Mouse (Mus musculus): ENCODE data around the gene Pde11a. TPM values are rescaled to one million over a fixed set of nuclear protein-coding genes. Genes with fewer than 3 reads are reported as not detected.

Pde11a gene
- polyA plus RNA-seq (2014; fragmentation: Nextera tagmentation; extraction: Ambion mirVana) = 0.12 and 0.40 TPM in 2 replicates

DNA sequence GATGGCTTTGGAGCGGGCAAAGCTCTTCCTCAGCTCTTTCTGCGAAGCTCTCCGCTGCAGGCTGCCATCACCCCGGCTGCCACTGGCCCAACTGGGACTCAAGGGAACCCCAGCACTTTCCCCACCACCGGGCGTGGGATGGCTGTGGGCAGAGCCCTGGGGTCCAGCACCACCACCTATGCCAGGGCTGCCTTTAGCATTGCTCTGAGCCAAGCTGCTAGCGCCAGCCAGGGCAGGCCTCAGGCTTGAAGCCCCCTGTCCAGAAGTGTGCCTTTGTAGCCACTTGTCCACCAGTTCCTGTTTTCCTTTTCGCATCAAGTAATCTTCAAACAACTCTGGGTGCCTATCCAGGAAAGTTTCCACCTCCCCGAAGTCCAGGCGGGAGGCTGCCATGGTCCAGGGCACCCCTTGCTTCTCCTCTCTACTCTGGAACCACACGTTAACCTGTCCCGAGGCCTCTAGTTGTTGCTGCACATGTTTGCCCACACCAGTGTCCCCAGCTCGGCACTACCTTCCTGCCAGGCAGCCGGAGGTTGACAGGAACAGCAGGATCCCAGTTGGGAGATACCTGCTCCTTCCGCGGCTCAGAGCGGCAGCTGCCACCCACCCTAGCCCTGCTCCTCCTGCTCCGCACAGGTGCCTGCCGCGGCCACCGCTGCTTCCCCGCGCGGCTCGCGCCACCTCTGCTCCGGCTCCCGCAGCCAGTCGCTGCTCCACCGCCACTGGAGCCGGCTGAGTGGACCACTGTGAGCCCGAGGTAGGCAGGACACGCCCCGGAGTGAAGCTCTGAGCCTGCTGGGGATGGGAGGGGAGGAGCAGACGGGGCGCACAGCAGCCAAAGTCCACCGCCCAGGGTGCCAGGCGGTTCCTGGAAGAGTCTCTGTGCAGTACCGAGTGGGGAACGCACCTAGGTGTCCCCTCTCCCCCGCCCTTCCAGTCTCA is at the start of gene Pde11a:
Gene Pde11a (minus strand): TSS at position 560 of the 942 bp plus-strand sequence.
- peak; percentile 50 for DNase-seq (ENCODE audit: low spot score)
- peak; percentile 71 for ATAC-seq (replicated peaks; ENCODE audit: low FRiP score)
- H3K36me3 ChIP-seq (ENCODE audit: control insufficient read depth, insufficient read depth, low read length) = no peaks in the 10 kb centered on the region
- peaks cover 18% of the 10 kb centered on the region for H3K27me3 ChIP-seq (replicated peaks; ENCODE audit: control insufficient read depth, insufficient read depth, low read length)
- no peaks in the 10 kb centered on the region for H3K4me1 ChIP-seq (replicated peaks; ENCODE audit: control insufficient read depth, insufficient read depth, low read length)
- no peaks in the 10 kb centered on the region for H3K9me3 ChIP-seq (ENCODE audit: control insufficient read depth, low read length)
- H3K27ac ChIP-seq (ENCODE audit: low read depth, low read length) = no peak within 1 kb of the TSS
- peak within 1 kb of the TSS; percentile 50 for H3K4me3 ChIP-seq (ENCODE audit: low read depth, low read length)
- peak within 1 kb of the TSS; percentile 70 for H3K4me2 ChIP-seq
- H3K9ac ChIP-seq (ENCODE audit: low read depth, low read length) = no peak within 1 kb of the TSS
- 17% methylated on average over 41 of the region's 41 CpGs for WGBS

DNA sequence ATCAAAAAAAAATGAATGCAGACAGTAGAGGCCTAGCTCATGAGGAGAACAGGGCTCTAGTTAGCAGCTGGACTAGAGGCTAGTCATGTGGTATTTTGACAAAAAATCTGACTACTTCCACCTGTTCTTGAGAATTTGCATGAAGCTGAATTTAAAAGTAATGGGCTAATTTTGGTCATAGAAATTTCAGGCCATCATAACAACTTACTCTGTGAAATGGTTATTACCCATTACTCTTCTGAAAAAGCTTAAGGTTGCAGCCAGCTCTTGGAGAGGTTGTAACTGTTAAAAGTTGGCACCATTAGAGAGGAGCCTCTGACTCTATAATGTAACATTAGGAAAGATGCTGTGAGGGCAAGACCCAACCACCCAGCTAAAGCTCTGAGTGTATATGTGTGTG is 48.0 kb upstream of the Pde11a start:
- Histone ChIP-seq H3K36me3 (ENCODE audit: control insufficient read depth, insufficient read depth, low read length) (peaks cover 6% of the 10 kb centered on the region; the same call in 1 of the 2 replicates), H3K4me3 (ENCODE audit: low read depth, low read length) (no peak overlapping the region), H3K27me3 (replicated peaks; ENCODE audit: control insufficient read depth, insufficient read depth, low read length) (no peaks in the 10 kb centered on the region), H3K4me1 (replicated peaks; ENCODE audit: control insufficient read depth, insufficient read depth, low read length) (no peaks in the 10 kb centered on the region), H3K9ac (ENCODE audit: low read depth, low read length) (no peak overlapping the region), H3K9me3 (ENCODE audit: control insufficient read depth, low read length) (no peaks in the 10 kb centered on the region), H3K27ac (ENCODE audit: low read depth, low read length) (no peak overlapping the region), H3K4me2 (no peak overlapping the region)
- DNase-seq (ENCODE audit: low spot score) = no peak
- ATAC-seq (replicated peaks; ENCODE audit: low FRiP score) = no peak

DNA sequence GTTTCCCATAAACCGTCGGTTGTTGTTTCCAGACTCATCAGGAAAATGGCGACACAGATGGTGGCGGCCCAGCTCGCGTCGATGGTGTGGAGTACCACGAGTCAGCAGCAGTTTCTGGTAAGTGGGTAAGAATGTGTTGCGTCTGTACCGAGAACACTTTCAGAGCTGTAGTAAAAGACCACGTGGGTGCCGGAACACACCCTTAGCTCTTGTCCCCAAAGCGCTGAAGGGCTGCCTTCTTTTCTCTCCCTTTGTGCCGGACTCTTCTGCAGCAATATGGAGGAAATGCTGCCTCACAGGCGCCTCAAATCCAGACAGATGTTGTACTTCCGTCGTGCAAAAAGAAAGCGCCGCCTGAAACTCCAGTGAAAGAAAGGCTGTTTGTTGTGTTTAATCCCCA is 40.1 kb upstream of the Pde11a start:
- peaks cover 27% of the 10 kb centered on the region for H3K36me3 ChIP-seq (ENCODE audit: control insufficient read depth, insufficient read depth, low read length)
- no peak overlapping the region for H3K4me3 ChIP-seq (ENCODE audit: low read depth, low read length)
- no peak overlapping the region for H3K27ac ChIP-seq (ENCODE audit: low read depth, low read length)
- no peaks in the 10 kb centered on the region for H3K4me1 ChIP-seq (replicated peaks; ENCODE audit: control insufficient read depth, insufficient read depth, low read length)
- no peak overlapping the region for H3K9ac ChIP-seq (ENCODE audit: low read depth, low read length)
- 95% methylated on average over 19 of the region's 19 CpGs for WGBS
- H3K27me3 ChIP-seq (replicated peaks; ENCODE audit: control insufficient read depth, insufficient read depth, low read length) = no peaks in the 10 kb centered on the region
- H3K4me2 ChIP-seq = no peak overlapping the region
- H3K9me3 ChIP-seq (ENCODE audit: control insufficient read depth, low read length) = no peaks in the 10 kb centered on the region
- no peak for ATAC-seq (replicated peaks; ENCODE audit: low FRiP score)
- DNase-seq (ENCODE audit: low spot score) = no peak

DNA sequence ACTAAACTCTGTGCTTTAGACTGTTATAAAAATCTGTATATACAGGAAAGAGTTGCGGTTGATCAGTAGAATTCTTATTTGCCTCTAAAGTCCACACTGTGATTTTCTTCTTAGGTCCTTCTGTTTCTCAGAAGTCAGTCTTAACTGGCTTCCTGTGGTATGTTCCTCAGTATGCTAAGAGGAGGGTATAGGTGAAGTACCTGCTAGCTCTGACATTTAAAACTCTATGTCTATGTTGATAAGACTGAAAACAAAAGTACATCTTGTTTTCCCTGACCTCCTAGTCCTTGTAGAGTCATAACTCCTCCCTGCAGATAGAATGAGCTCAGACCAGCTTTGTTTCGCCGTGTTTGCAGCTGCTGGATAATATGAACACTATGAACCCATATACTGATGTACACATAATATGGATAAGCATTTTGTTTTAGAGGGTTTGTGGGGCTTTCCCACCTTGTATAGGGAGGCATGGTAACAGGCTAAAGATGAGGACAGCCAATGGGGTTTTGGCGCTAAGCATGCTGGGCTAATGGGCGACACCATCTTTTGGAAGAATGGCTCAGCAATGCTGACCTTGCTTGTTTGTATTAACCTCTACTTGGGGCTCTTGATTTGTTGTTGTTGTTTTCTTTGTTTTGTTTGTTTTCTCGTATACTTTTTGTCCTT is 36.1 kb upstream of the Pde11a start:
- Histone ChIP-seq H3K4me1 (replicated peaks; ENCODE audit: control insufficient read depth, insufficient read depth, low read length) (peaks cover 12% of the 10 kb centered on the region; the same call in 1 of the 2 replicates), H3K4me3 (ENCODE audit: low read depth, low read length) (no peak overlapping the region), H3K27me3 (replicated peaks; ENCODE audit: control insufficient read depth, insufficient read depth, low read length) (no peaks in the 10 kb centered on the region), H3K9me3 (ENCODE audit: control insufficient read depth, low read length) (no peaks in the 10 kb centered on the region), H3K27ac (ENCODE audit: low read depth, low read length) (no peak overlapping the region), H3K4me2 (no peak overlapping the region), H3K9ac (ENCODE audit: low read depth, low read length) (no peak overlapping the region), H3K36me3 (ENCODE audit: control insufficient read depth, insufficient read depth, low read length) (peaks cover 18% of the 10 kb centered on the region)
- no peak for ATAC-seq (replicated peaks; ENCODE audit: low FRiP score)
- DNase-seq (ENCODE audit: low spot score) = no peak
- WGBS = 91% methylated on average over 6 of the region's 6 CpGs

DNA sequence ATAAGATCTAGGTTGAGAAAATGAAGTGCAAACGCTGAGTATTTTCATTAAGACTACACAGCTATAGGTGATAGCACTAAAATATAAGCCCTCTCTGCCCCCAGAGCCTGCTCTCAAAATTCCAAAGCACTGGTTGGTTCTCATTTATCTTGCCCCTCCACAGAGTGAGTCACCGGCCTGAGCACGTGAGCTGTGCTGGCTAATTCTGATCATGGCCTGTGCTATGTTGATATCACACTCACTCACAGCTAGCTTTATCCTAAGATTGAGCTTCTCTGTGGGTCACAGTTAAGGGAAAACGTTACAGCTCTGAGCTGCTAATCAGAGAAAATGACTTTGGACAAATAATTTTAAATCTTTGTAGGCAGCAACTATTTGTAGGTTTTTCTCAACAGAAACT is 33.7 kb upstream of the Pde11a start:
- ATAC-seq (replicated peaks; ENCODE audit: low FRiP score) = peak; percentile 80
- H3K36me3 ChIP-seq (ENCODE audit: control insufficient read depth, insufficient read depth, low read length) = peaks cover 3% of the 10 kb centered on the region
- no peak overlapping the region for H3K4me3 ChIP-seq (ENCODE audit: low read depth, low read length)
- no peaks in the 10 kb centered on the region for H3K27me3 ChIP-seq (replicated peaks; ENCODE audit: control insufficient read depth, insufficient read depth, low read length)
- no peak for DNase-seq (ENCODE audit: low spot score)
- no peak overlapping the region for H3K4me2 ChIP-seq
- H3K9me3 ChIP-seq (ENCODE audit: control insufficient read depth, low read length) = no peaks in the 10 kb centered on the region
- no peak overlapping the region for H3K27ac ChIP-seq (ENCODE audit: low read depth, low read length)
- H3K4me1 ChIP-seq (replicated peaks; ENCODE audit: control insufficient read depth, insufficient read depth, low read length) = peaks cover 12% of the 10 kb centered on the region; the same call in 1 of the 2 replicates
- 58% methylated on average over 4 of the region's 4 CpGs for WGBS
- H3K9ac ChIP-seq (ENCODE audit: low read depth, low read length) = no peak overlapping the region

DNA sequence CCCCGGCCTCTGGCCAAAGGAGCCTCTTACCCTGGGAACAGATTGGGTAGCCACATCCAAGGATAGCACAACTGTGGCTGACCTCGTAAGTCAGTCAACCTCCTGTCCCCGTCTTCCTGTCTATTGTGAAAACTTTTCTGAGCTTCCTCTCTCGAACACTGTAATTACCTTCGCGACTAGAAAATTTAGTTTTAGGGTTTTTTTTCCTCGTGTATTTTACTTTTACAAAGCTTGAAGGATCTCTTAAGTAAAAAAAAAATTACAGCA is 32.0 kb upstream of the Pde11a start:
- Histone ChIP-seq H3K36me3 (ENCODE audit: control insufficient read depth, insufficient read depth, low read length) (no peaks in the 10 kb centered on the region), H3K27me3 (replicated peaks; ENCODE audit: control insufficient read depth, insufficient read depth, low read length) (no peaks in the 10 kb centered on the region), H3K9me3 (ENCODE audit: control insufficient read depth, low read length) (no peaks in the 10 kb centered on the region), H3K9ac (ENCODE audit: low read depth, low read length) (peak overlapping the region; percentile 94), H3K4me3 (ENCODE audit: low read depth, low read length) (peak overlapping the region; percentile 95), H3K4me1 (replicated peaks; ENCODE audit: control insufficient read depth, insufficient read depth, low read length) (peaks cover 12% of the 10 kb centered on the region; the same call in 1 of the 2 replicates), H3K4me2 (peak overlapping the region; percentile 82), H3K27ac (ENCODE audit: low read depth, low read length) (peak overlapping the region; percentile 84; the same call in 1 of the 2 replicates)
- 3% methylated on average over 7 of the region's 7 CpGs for WGBS
- DNase-seq (ENCODE audit: low spot score) (no peak), ATAC-seq (replicated peaks; ENCODE audit: low FRiP score) (no peak; the same call in 1 of the 2 replicates)

DNA sequence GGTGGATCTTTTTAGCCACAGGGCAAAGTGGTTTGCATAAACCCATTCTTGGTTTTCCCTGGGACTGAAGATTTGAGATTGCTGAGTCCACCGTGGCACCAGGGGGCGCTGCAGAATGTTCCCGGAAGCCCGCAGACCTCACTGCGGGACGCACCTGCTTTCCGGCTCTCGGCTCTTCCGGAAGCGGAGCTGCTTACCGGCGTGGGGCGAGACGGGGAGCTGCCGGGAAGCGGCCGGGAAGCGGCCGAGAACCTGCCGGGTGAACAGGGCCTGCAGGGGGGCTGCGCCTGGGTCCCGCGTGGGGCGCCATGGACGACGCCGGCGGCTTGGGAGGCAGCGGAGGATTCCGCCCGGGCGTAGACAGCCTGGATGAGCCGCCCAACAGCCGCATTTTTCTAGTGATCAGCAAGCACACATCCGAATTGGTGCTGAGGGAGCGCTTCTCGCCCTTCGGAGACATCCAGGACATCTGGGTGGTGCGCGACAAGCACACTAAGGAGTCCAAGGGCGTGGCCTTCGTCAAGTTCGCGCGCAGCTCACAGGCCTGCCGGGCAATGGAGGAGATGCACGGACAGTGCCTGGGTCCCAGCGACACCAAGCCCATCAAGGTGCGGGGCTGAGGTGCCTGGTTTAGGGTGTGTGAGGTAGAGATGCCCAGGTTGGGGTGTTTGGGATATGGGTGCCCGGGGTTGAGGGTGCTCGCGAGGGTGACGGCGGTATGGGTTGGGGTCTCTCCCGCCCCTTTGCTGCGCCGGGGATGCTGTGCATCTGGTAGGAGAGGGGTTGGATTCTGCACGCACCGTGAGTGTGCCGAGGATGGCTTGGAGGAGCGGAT is 31.5 kb upstream of the Pde11a start, which contains the start of gene Rbm45:
Gene Rbm45 (plus strand): TSS at position 164 of the 835 bp plus-strand sequence.
- peak within 1 kb of the TSS; percentile 84 for H3K27ac ChIP-seq (ENCODE audit: low read depth, low read length)
- under 1% methylated on average over 61 of the region's 61 CpGs for WGBS
- peak within 1 kb of the TSS; percentile 82 for H3K4me2 ChIP-seq
- peak within 1 kb of the TSS; percentile 94 for H3K9ac ChIP-seq (ENCODE audit: low read depth, low read length)
- no peaks in the 10 kb centered on the region for H3K36me3 ChIP-seq (ENCODE audit: control insufficient read depth, insufficient read depth, low read length)
- peaks cover 12% of the 10 kb centered on the region; the same call in 1 of the 2 replicates for H3K4me1 ChIP-seq (replicated peaks; ENCODE audit: control insufficient read depth, insufficient read depth, low read length)
- no peaks in the 10 kb centered on the region for H3K9me3 ChIP-seq (ENCODE audit: control insufficient read depth, low read length)
- H3K4me3 ChIP-seq (ENCODE audit: low read depth, low read length) = peak within 1 kb of the TSS; percentile 95
- H3K27me3 ChIP-seq (replicated peaks; ENCODE audit: control insufficient read depth, insufficient read depth, low read length) = no peaks in the 10 kb centered on the region
- ATAC-seq (replicated peaks; ENCODE audit: low FRiP score) = peak; percentile 85
- peak; percentile 85 for DNase-seq (ENCODE audit: low spot score)
